Mouse (Mus musculus): ENCODE results near the gene Mtif2.
A peak's percentile ranks its signal among the peaks of the same experiment; 100 is the strongest.

GRCm38 (mm10) chr11:29547752-29548503 is 21.7 kb downstream of the Mtif2 start, which contains the start of the genes Clhc1 and Rps27a:
- TF ChIP-seq CTCF (IDR thresholded peaks at IDR 0.05) (peak; percentile 26; the same call in 1 of the 2 replicates), POLR2A (IDR thresholded peaks at IDR 0.05; ENCODE audit: insufficient read depth, low read depth, low read length) (peak; percentile 88)

All from heart, adult 2 months (tissue).